Mouse (Mus musculus) embryonic stem cell, embryonic (primary cell): Measurements from ENCODE around the gene Scaper.

ENCODE experiments used
- CTCF ChIA-PET, 4 experiments: fragments of 300-600 bp in 2 of 4; fragments of 350-600 bp in 2 of 4; sonication (Branson Sonifier 250); formaldehyde crosslinking; loops; one replicate each; lab custom pipeline; 2022; ENCODE audit warnings: inconsistent platforms in 2 of 4; lab: Charles Lee
- POLR2A ChIA-PET, 4 experiments: fragments of 300-600 bp in 2 of 4; fragments of 350-600 bp in 2 of 4; sonication (Branson Sonifier 250); formaldehyde crosslinking; loops; one replicate each; lab custom pipeline; 2022; ENCODE audit warnings: antibody characterized with exemption in 4 of 4, inconsistent platforms in 1 of 4; lab: Charles Lee

Gene Scaper

DNA sequence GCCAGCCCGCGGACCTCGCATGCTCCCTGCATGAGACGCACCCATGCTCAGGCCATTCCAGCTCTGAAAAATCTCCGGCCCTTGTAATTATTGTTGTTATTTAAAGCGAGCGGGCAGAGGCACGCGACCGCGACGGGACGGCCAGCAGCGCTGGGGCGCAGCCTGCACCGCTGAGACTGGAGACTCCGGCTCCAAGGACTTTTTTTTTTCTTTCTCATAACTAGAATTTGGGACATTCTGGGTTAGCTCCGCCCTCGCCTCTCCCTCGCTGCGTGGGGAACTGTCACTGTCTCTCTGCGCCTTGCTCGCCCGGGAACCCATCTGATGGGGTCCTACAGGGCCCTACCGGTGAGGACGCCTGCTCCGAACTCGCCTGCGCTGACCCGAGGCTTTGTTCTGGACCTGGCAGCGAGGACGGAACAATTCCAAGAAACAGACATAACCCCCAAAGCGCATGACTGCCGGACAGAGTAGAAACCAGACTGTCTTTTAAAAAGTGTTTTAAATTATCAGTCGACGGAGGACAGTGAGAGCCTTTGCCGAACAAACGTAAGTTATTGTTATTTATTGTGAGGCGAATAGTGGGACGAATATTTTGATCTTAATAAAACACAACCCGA is 392.3 kb downstream of the Scaper start:
- CTCF ChIA-PET, result interaction anchor here in 2 of 4 experiments (0.5 to 1.0 kb wide), 2 partner anchors 10 to 137 kb away, joined by 3 read pairs; no protein-coding TSS in a partner anchor
- POLR2A ChIA-PET, result interaction anchor here (1.1 to 2.3 kb wide), 4 partner anchors 10 to 781 kb away, joined by 3 to 8 read pairs (median 4); partner anchors contain the start of gene Crabp1 (in 1 of the 4)

GRCm38 (mm10) chr9:55544861-55545555 is 392.9 kb downstream of the Scaper start:
- POLR2A ChIA-PET, result interaction anchor here (1.1 to 2.3 kb wide), 4 partner anchors 11 to 781 kb away, joined by 3 to 8 read pairs (median 4); partner anchors contain the start of gene Crabp1 (in 1 of the 4)
- CTCF ChIA-PET, result interaction anchor here in 2 of 4 experiments (0.5 to 1.0 kb wide), 2 partner anchors 11 to 136 kb away, joined by 3 read pairs; no protein-coding TSS in a partner anchor

DNA sequence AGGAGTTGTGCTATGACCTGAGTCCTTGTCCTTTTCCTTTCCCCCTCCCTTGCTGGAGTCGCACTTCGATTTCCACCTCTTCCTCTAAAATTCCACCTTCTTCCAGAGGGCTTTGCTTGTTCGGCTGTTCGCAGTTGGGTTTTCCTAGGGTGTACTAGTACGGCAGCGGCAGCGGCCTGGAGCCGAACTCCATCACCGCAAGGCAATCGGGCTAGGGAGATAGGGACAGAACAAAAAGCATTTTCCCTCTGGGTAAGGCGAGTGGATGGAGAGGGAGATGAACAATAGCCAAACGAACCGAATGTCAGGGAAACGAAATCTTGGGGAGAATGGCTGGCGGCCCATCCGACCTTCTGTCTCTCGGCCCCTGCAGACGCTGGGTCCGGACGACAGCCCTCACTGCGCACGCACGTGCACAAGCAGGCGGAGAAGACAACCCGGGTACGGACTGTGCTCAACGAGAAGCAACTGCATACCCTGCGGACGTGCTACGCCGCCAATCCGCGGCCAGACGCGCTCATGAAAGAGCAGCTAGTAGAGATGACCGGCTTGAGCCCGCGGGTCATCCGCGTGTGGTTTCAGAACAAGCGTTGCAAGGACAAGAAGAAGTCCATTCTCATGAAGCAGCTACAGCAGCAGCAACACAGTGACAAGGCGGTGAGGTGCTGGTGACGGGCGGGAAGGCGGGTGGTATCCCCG is 394.1 kb downstream of the Scaper start:
- CTCF ChIA-PET, result no interaction called here

GRCm38 (mm10) chr9:55543336-55543702 is 394.6 kb downstream of the Scaper start:
- CTCF ChIA-PET, result no interaction called here

More for the DNA sequence above, 394.1 kb downstream of the Scaper start:
- POLR2A ChIA-PET, result interaction anchor here in 1 of 4 experiments (2.3 to 3.1 kb wide), 2 partner anchors 12 kb away, joined by 8 to 12 read pairs; no protein-coding TSS in a partner anchor

DNA sequence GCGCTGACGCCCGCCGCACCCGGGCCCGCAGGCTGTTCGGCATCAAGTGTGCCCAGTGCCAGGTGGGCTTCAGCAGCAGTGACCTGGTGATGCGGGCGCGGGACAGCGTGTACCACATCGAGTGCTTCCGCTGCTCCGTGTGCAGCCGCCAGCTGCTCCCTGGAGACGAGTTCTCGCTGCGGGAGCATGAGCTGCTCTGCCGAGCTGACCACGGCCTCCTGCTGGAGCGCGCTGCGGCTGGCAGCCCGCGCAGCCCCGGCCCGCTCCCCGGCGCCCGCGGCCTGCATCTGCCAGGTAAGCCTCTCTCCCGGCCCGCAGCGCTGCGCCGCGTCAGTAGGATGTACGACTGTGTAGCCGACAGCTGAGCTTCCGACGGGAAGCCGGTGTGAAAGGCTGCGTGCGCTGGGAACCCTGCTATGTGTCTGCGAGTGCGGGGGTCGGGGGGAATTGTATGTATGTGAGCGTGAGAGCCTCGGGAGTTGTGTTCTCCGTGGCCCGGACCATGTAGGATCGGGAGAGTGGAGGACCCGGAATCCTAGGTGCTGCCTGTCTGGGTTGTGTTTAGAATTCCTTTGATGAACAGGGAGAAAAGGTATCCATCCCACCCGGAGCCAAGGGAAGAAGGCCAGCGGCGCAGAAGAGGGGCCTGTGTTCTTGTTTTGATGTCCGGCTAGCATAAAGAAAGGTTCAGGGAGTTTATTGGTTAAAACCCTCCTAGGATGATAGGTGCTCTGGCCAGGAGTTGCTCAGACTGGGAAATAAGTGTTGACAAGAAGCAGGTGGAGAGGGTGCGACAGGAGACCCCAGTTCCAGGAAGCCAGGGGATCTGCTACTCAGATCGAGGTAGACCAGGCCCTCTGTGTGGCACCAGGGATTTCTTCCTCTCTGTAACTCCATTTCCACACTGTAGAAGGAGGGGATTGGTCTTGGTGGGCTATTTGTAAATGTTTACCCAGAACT is 395.3 kb downstream of the Scaper start:
- POLR2A ChIA-PET, result interaction anchor here in 1 of 4 experiments (3.1 kb wide), 1 partner anchor 14 kb away, joined by 12 read pairs; no protein-coding TSS in a partner anchor
- CTCF ChIA-PET, result interaction anchor here in 1 of 4 experiments (1.4 kb wide), 1 partner anchor 113 kb away, joined by 5 read pairs; no protein-coding TSS in a partner anchor

More at GRCm38 (mm10) chr9:55543336-55543702, 394.6 kb downstream of the Scaper start:
- POLR2A ChIA-PET, result interaction anchor here in 1 of 4 experiments (3.1 kb wide), 1 partner anchor 13 kb away, joined by 12 read pairs; no protein-coding TSS in a partner anchor

GRCm38 (mm10) chr9:55541681-55542365 is 396.1 kb downstream of the Scaper start:
- CTCF ChIA-PET, result interaction anchor here in 1 of 4 experiments (1.4 kb wide), 1 partner anchor 112 kb away, joined by 5 read pairs; no protein-coding TSS in a partner anchor
- POLR2A ChIA-PET, result interaction anchor here in 2 of 4 experiments (0.5 to 3.1 kb wide), 3 partner anchors 14 to 699 kb away, joined by 3 to 12 read pairs (median 4); partner anchors contain the start of gene Scaper (in 1 of the 2)

DNA sequence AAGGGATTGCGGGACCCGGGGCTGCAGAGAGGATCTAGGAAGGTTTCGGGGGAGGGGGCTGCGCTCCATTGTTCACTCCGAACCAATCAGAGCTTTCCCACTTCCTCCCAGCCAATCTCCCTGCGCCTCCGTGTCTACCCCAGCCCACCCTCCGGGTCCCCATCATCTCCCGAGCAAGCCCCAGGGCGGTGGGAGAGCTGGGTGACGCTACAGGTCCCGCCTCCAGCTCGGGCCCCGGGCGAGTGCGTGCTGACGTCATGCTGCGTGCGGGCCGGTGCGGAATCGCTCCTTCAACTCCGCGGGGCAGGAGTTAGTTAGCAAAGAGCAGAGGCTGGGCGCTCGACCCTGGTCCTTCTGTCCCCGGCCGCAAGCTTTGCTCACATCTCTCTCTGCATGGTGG is 397.0 kb downstream of the Scaper start:
- ChIA-PET POLR2A (interaction anchor here in 3 of 4 experiments (0.6 to 3.1 kb wide), 7 partner anchors 8 to 501 kb away, joined by 3 to 12 read pairs (median 4); partner anchors contain the start of genes Etfa (in 2 of the 3), Rcn2 (in 1 of the 3) and Scaper (in 1 of the 3)), CTCF (no interaction called here)

- CTCF ChIA-PET, result interaction anchor here in 1 of 4 experiments (0.6 kb wide), 1 partner anchor 1007 kb away, joined by 4 read pairs; no protein-coding TSS in a partner anchor
- POLR2A ChIA-PET, result interaction anchor here in 3 of 4 experiments (0.6 to 3.1 kb wide), 9 partner anchors 9 to 501 kb away, joined by 3 to 12 read pairs (median 4); partner anchors contain the start of genes Etfa (in 2 of the 3), Rcn2 (in 1 of the 3) and Scaper (in 1 of the 3)
Measured at GRCm38 (mm10) chr9:55540391-55540770, 397.5 kb downstream of the Scaper start.

- ChIA-PET CTCF (interaction anchor here in 1 of 4 experiments (0.6 kb wide), 1 partner anchor 1008 kb away, joined by 4 read pairs; no protein-coding TSS in a partner anchor), POLR2A (interaction anchor here in 3 of 4 experiments (0.6 to 1.5 kb wide), 4 partner anchors 9 to 502 kb away, joined by 3 to 5 read pairs (median 4); partner anchors contain the start of gene Rcn2 (in 1 of the 3))
Measured at GRCm38 (mm10) chr9:55539661-55540390, 398.1 kb downstream of the Scaper start.

- ChIA-PET POLR2A (interaction anchor here in 1 of 4 experiments (1.2 kb wide), 1 partner anchor 14 kb away, joined by 3 read pairs; no protein-coding TSS in a partner anchor), CTCF (interaction anchor here in 2 of 4 experiments (0.7 kb wide), 3 partner anchors 142 to 411 kb away, joined by 3 to 6 read pairs (median 3); no protein-coding TSS in a partner anchor)
Measured at GRCm38 (mm10) chr9:55539006-55539405, 398.9 kb downstream of the Scaper start.

DNA sequence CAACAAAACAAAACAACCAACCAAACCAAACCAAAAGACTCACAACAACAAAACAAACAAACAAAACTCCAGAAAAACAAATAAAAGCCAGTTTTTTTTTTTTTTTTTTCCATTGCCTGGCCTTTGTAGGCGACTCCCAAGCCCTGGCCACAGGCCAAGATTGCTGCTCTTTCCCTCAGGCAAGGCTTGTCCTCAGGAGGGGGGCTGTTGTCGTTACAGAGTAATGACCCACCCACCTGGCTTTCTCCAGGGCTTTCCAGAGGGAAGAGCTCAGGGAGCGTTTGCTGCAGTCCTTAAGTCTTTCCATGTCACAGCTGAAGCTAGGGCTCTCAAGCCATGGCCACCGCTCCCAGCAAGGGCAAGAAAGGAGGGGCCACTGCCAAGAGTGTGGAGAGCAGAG is 399.5 kb downstream of the Scaper start, which contains the start of gene Isl2:
TSS of gene Isl2 (plus strand) at position 296 of the 400 bp plus-strand sequence.
- ChIA-PET CTCF (interaction anchor here in 2 of 4 experiments (0.6 to 0.7 kb wide), 4 partner anchors 56 to 412 kb away, joined by 3 to 6 read pairs (median 3); no protein-coding TSS in a partner anchor), POLR2A (no interaction called here)

DNA sequence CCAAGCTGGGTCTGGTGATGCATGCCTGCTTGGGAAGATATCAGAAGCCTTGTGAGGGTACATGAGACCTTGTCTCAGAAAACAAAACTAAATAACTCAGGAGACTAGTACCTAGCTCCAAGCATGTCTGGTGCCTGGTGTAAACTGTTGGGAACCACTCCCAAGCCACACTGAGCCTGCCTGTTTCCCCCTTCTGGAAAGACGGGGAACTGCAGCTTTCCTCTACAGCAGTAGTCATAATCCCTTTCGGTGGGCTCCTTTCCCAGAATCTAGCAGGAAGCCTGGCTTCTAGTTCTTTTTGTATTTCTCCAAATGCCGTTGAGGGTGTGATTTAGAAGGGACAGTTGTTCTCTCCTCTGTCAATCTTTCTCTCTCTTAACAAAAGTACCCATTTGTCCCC is 402.0 kb downstream of the Scaper start:
- POLR2A ChIA-PET, result interaction anchor here in 3 of 4 experiments (0.5 to 1.3 kb wide), 10 partner anchors 15 to 305 kb away, joined by 3 to 4 read pairs (median 3); partner anchors contain the start of gene Etfa (in 1 of the 3)
- CTCF ChIA-PET, result interaction anchor here (0.5 to 2.5 kb wide), 20 partner anchors 12 to 1278 kb away, joined by 3 to 12 read pairs (median 4); partner anchors contain the start of gene Scaper (in 1 of the 4)

- CTCF ChIA-PET, result interaction anchor here in 3 of 4 experiments (0.7 to 2.7 kb wide), 9 partner anchors 13 to 116 kb away, joined by 3 to 19 read pairs (median 5); partner anchors contain the start of gene Etfa (in 1 of the 3)
- POLR2A ChIA-PET, result interaction anchor here in 2 of 4 experiments (1.1 to 2.3 kb wide), 5 partner anchors 14 to 96 kb away, joined by 3 to 13 read pairs (median 3); partner anchors contain the start of gene Etfa (in 1 of the 2)
Measured at GRCm38 (mm10) chr9:55525716-55526115, 412.2 kb downstream of the Scaper start.

- CTCF ChIA-PET, result interaction anchor here in 1 of 4 experiments (2.5 kb wide), 1 partner anchor 13 kb away, joined by 6 read pairs; no protein-coding TSS in a partner anchor
- POLR2A ChIA-PET, result interaction anchor here (0.6 to 1.9 kb wide), 26 partner anchors 10 to 1023 kb away, joined by 3 to 13 read pairs (median 3); partner anchors contain the start of genes Scaper (in 2 of the 4) and Wdr61 (in 1 of the 4)
Measured at GRCm38 (mm10) chr9:55512027-55512543, 425.8 kb downstream of the Scaper start, which contains the start of gene Etfa. Gene Etfa, minus strand, starts transcription at chr9:55512243.
